Mouse (Mus musculus) lung, postnatal 0 days (tissue): ENCODE measurements around the gene Pole3. TPM values are rescaled to one million over a fixed set of nuclear protein-coding genes. Genes with fewer than 3 reads are reported as not detected.
A peak's percentile ranks its signal among the peaks of the same experiment; 100 is the strongest.
"Not testable (repeated sequence)": the region's sequence is repeated elsewhere in the genome, so short reads cannot be mapped to it uniquely, and the experiment has no call there.

ENCODE experiments used
- ATAC-seq: fragments of 200-750 bp; cut with Nextera tagmentation; 2 replicates; pipeline ENCODE4 v1.8.0; 2017; ENCODE audit warnings: moderate library complexity
- DNase-seq: peaks from one replicate; pipeline ENCODE4 v3.0.0-alpha.2; 2016; ENCODE audit warnings: low spot score
- H3K27ac ChIP-seq: fragments of 300-500 bp; sonication (generic); 2 replicates; pipeline ENCODE4 v1.5.1; 2014; ENCODE audit warnings: antibody characterized with exemption, mild to moderate bottlenecking, low read length, mixed read lengths
- H3K27me3 ChIP-seq: fragments of 300-500 bp; sonication (generic); replicated peaks from 2 replicates; pipeline ENCODE4 v1.6.1; 2014; ENCODE audit warnings: low read length, mixed read lengths; ENCODE audit not compliant: insufficient read depth
- H3K36me3 ChIP-seq: fragments of 300-500 bp; sonication (generic); 2 replicates; pipeline ENCODE4 v1.6.1; 2014; ENCODE audit warnings: low read length, mixed read lengths; ENCODE audit not compliant: insufficient read depth
- H3K4me1 ChIP-seq: fragments of 300-500 bp; sonication (generic); 2 replicates; pipeline ENCODE4 v1.6.1; 2014; ENCODE audit warnings: antibody characterized with exemption, low read depth, low read length, mixed read lengths; ENCODE audit not compliant: insufficient read depth
- H3K4me2 ChIP-seq: fragments of 300-500 bp; sonication (generic); replicated peaks from 2 replicates; pipeline ENCODE4 v1.6.1; 2014; ENCODE audit warnings: low read depth, mild to moderate bottlenecking, low read length, moderate library complexity, mixed read lengths
- H3K4me3 ChIP-seq: fragments of 300-500 bp; sonication (generic); 2 replicates; pipeline ENCODE4 v1.5.1; 2014; ENCODE audit warnings: low read depth, low read length
- H3K9ac ChIP-seq: fragments of 300-500 bp; sonication (generic); replicated peaks from 2 replicates; pipeline ENCODE4 v1.6.1; 2014; ENCODE audit warnings: low read depth, mild to moderate bottlenecking
- H3K9me3 ChIP-seq: fragments of 300-500 bp; sonication (generic); 2 replicates; pipeline ENCODE4 v1.6.1; 2016; ENCODE audit warnings: low read length, mixed read lengths
- CTCF ChIP-seq: IDR thresholded peaks from 2 replicates; pipeline ENCODE4 v1.5.1; 2016; ENCODE audit warnings: antibody characterized with exemption, mild to moderate bottlenecking
- EP300 ChIP-seq: IDR thresholded peaks from 2 replicates; pipeline ENCODE4 v1.6.1; 2016; ENCODE audit warnings: antibody characterized with exemption, mild to moderate bottlenecking, control low read depth
- WGBS: fragments of 180-500 bp; shearing (Covaris S2); extraction: QIAGEN DNeasy Blood & Tissue Kit; methylation state at CpG from one replicate; pipeline ENCODE4 v1.1.7; 2014; 5-methylcytosine and 5-hydroxymethylcytosine counted together
- polyA plus RNA-seq: library from polyadenylated mRNA; unstranded; fragments of >200 nt; fragmentation: Nextera tagmentation; extraction: Ambion mirVana; gene quantifications from 2 replicates; pipeline ENCODE4 v1.2.1, GENCODE M21; 2015

Gene Pole3
- polyA plus RNA-seq, 1 experiment from 2014 or later, result 35.6 TPM

DNA sequence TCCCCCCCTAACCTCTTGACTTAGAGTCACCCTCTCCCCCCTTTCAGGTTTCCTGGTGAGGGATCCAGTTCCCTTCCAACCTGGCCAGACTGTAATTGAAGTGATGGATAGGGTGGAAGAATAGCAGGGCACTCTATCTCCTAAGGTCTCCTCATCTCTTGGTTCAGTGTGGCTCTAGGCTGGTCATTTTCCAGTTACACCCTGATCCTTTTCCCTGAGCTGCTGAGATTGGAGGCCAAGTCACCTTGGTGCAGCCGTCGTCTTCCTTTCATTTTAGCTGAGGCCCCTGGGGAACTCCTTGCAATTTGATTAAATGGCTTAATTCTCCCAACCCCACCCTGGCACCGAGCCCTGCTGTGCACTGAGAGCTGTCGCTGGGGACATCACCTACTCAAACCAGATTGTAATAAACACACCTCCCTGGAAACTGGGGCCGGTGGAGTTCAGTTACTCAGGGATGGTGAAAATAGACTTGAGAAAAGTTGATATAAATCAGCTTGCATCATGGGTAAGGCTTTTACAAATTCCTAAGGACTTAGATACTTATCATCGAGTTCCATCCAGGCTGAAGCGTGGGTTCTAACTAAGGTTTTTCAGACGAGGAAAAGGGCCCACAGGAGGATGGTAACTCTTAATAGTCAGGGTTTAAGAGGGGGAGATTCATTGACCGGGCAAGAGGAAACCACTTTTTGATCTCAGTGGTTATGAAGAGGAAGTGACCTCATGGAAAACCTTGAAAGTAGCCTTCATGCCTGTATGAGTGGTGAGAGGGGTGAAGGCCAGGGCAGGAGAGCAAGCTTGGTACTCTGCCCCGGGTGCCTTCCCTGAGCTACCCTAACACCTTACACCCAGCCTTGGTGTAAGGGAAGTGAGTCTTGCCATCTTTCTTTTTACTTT lies 43.9 kb downstream of the Pole3 start:
- Histone ChIP-seq H3K4me1 (peaks cover 6% of the 10 kb centered on the region; the same call in 1 of the 2 replicates), H3K36me3 (no peaks in the 10 kb centered on the region), H3K4me2 (peak overlapping the region; percentile 76), H3K9me3 (no peaks in the 10 kb centered on the region), H3K27ac (peak overlapping the region; percentile 6; the same call in 1 of the 2 replicates), H3K27me3 (no peaks in the 10 kb centered on the region), H3K4me3 (peak overlapping the region; percentile 51), H3K9ac (no peak overlapping the region)
- WGBS, result 20% methylated on average over 10 of the region's 10 CpGs
- TF ChIP-seq CTCF, result no peak
- TF ChIP-seq EP300, result no peak
- ATAC-seq, result no peak
- DNase-seq, result peak; percentile 55

GRCm38 (mm10) chr4:62479937-62480708 lies 44.7 kb downstream of the Pole3 start, which contains the start of gene Bspry:
Gene Bspry (plus strand): TSS chr4:62480053.
- H3K36me3 ChIP-seq, result no peaks in the 10 kb centered on the region
- DNase-seq (peak; percentile 80), ATAC-seq (peak; percentile 87)
- peak within 1 kb of the TSS; percentile 76 for H3K4me2 ChIP-seq
- 2% methylated on average over 65 of the region's 71 CpGs for WGBS
- TF ChIP-seq EP300 (no peak), CTCF (no peak)
- peaks cover 1% of the 10 kb centered on the region; the same call in 1 of the 2 replicates for H3K4me1 ChIP-seq
- peak within 1 kb of the TSS; percentile 51 for H3K4me3 ChIP-seq
- H3K27ac ChIP-seq, result peak within 1 kb of the TSS; percentile 80
- no peaks in the 10 kb centered on the region for H3K9me3 ChIP-seq
- H3K9ac ChIP-seq, result peak within 1 kb of the TSS; percentile 48
- no peaks in the 10 kb centered on the region for H3K27me3 ChIP-seq

GRCm38 (mm10) chr4:62479593-62479936 lies 45.3 kb downstream of the Pole3 start:
- ATAC-seq, H3K4me1 ChIP-seq, H3K9ac ChIP-seq, H3K36me3 ChIP-seq, H3K27me3 ChIP-seq, DNase-seq, H3K9me3 ChIP-seq: not testable (repeated sequence)
- 14% methylated on average over 11 of the region's 11 CpGs for WGBS
- H3K27ac ChIP-seq, result 0 out of 2 replicates have a peak overlapping the region, but pooled peaks have one; percentile 80
- peak; percentile 69 for TF ChIP-seq CTCF
- peak overlapping the region; percentile 76 for H3K4me2 ChIP-seq
- peak overlapping the region; percentile 51 for H3K4me3 ChIP-seq

GRCm38 (mm10) chr4:62477542-62478244 lies 47.2 kb downstream of the Pole3 start:
- Histone ChIP-seq H3K9me3 (no peaks in the 10 kb centered on the region), H3K4me1 (no peaks in the 10 kb centered on the region; the same call in 1 of the 2 replicates), H3K4me2 (no peak overlapping the region), H3K4me3 (no peak overlapping the region), H3K36me3 (no peaks in the 10 kb centered on the region), H3K27me3 (no peaks in the 10 kb centered on the region), H3K9ac (no peak overlapping the region), H3K27ac (peak overlapping the region; percentile 47)
- peak; percentile 66 for ATAC-seq
- 54% methylated on average over 6 of the region's 6 CpGs for whole genome bisulfite sequencing
- peak; percentile 63 for DNase-seq
- TF ChIP-seq CTCF, result no peak
- TF ChIP-seq EP300, result peak; percentile 16; the same call in 1 of the 2 replicates

DNA sequence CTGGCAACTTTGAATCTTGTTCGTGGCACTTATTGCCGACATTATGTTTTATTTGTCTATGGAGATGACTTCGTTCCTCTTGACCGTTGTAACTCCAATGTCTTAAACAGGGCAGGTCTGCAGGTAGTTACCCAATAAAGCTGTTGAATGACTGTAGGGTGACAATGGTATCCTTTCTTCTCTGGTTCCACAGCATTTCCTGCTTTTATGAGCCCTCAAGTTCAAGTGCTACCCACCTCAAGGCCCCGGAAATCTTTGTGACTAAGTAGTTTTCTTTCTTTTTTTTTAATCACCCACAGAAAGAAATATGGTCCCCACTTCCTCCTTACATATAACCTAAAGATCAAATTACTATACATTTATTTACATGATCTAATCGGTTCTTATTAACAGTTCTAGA lies 49.1 kb downstream of the Pole3 start:
- H3K4me3 ChIP-seq, result no peak overlapping the region
- ATAC-seq, result no peak
- WGBS, result 46% methylated on average over 6 of the region's 6 CpGs
- H3K4me1 ChIP-seq, result no peaks in the 10 kb centered on the region
- no peak overlapping the region for H3K9ac ChIP-seq
- 0 out of 2 replicates have a peak, but pooled peaks have one; percentile 13 for TF ChIP-seq EP300
- TF ChIP-seq CTCF, result no peak
- no peak overlapping the region for H3K4me2 ChIP-seq
- no peaks in the 10 kb centered on the region for H3K9me3 ChIP-seq
- H3K27ac ChIP-seq, result peak overlapping the region; percentile 48
- no peaks in the 10 kb centered on the region for H3K36me3 ChIP-seq
- peak; percentile 67 for DNase-seq
- H3K27me3 ChIP-seq, result no peaks in the 10 kb centered on the region
